Mouse (Mus musculus) ES-E14 (cell line): Measurements from ENCODE around the gene Oas1e.

ENCODE experiments used
- CHD2 ChIP-seq: IDR thresholded peaks from 2 replicates; pipeline ENCODE4 v1.6.1; 2014; ENCODE audit warnings: mild to moderate bottlenecking, low read depth, low read length, inconsistent platforms
- HCFC1 ChIP-seq: IDR thresholded peaks from 2 replicates; pipeline ENCODE4 v1.6.1; 2012; ENCODE audit warnings: low read length, inconsistent platforms, borderline replicate concordance; ENCODE audit not compliant: insufficient read depth
- MAFK ChIP-seq: IDR thresholded peaks from 2 replicates; pipeline ENCODE4 v1.6.1; 2014; ENCODE audit warnings: mild to moderate bottlenecking, low read depth, low read length, inconsistent platforms; ENCODE audit not compliant: insufficient read depth
- ZC3H11A ChIP-seq: IDR thresholded peaks from 2 replicates; pipeline ENCODE4 v1.6.1; 2012; ENCODE audit warnings: low read depth, mild to moderate bottlenecking, inconsistent platforms, low read length, borderline replicate concordance

DNA sequence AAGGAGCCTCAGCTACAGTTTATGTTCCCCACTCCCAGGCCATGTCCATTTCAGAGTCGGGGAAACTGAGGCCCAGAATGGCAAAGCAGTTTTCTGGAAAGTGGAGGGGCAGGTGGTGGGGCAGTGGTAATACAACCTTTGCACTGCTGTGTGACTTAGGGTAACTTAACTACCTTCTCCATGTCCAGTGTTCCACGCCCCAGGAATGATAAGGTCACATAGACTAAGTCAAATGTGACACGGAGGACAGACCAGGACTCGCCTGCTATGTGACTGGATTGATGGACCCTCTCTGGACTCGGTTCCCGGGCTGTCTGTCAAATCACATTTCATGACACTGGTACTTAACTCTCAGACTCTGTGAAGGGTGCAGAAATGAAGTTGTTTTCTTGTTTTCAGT, 17.7 kb upstream of the Oas1e start:
- TF ChIP-seq CHD2 (no peak), MAFK (no peak), HCFC1 (no peak), ZC3H11A (no peak)
